Mouse (Mus musculus) cerebellum, adult 2 months (tissue): Measurements from ENCODE around the gene Maml3. TPM values are rescaled to one million over a fixed set of nuclear protein-coding genes. Genes with fewer than 3 reads are reported as not detected.
A peak's percentile ranks its signal among the peaks of the same experiment; 100 is the strongest.

Experiments used
- DNase-seq, 2 experiments: peaks; one replicate each; pipeline ENCODE4 v3.0.0; 2021
- H3K27ac ChIP-seq: fragments of 200-500 bp; 2 replicates; pipeline ENCODE4 v1.5.1; 2012; ENCODE audit warnings: low read length, control low read depth, inconsistent platforms; ENCODE audit not compliant: insufficient read depth
- H3K27me3 ChIP-seq: fragments of 200-500 bp; 2 replicates; pipeline ENCODE4 v1.6.1; 2012; ENCODE audit warnings: inconsistent platforms, mild to moderate bottlenecking, low read length, moderate library complexity; ENCODE audit not compliant: control insufficient read depth, insufficient read depth
- H3K4me1 ChIP-seq: fragments of 200-500 bp; 2 replicates; pipeline ENCODE4 v1.6.1; 2011; ENCODE audit warnings: low read length; ENCODE audit not compliant: control insufficient read depth, insufficient read depth
- H3K4me3 ChIP-seq: fragments of 200-500 bp; replicated peaks from 2 replicates; pipeline ENCODE3; 2011; ENCODE audit warnings: mild to moderate bottlenecking, low read depth, low read length, control low read depth; ENCODE audit not compliant: insufficient read depth
- CTCF ChIP-seq: fragments of 200-500 bp; IDR thresholded peaks from 2 replicates; pipeline ENCODE4 v1.5.1; 2011; ENCODE audit warnings: low read depth, mild to moderate bottlenecking, control low read depth, low read length, moderate library complexity, borderline replicate concordance; ENCODE audit not compliant: insufficient read depth
- POLR2A ChIP-seq: fragments of 200-500 bp; IDR thresholded peaks from 2 replicates; pipeline ENCODE4 v1.6.1; 2011; ENCODE audit warnings: low read length, control low read depth, borderline replicate concordance; ENCODE audit not compliant: insufficient read depth
- WGBS: fragments of 180-500 bp; shearing (Covaris S2); methylation state at CpG from one replicate; pipeline ENCODE4 v1.1.7; 2018; 5-methylcytosine and 5-hydroxymethylcytosine counted together
- polyA plus RNA-seq: library from polyadenylated mRNA; depleted of rRNA; stranded (reverse); fragments of >200 nt; gene quantifications from 2 replicates; pipeline ENCODE4 v1.2.3, GENCODE M21; 2012

The Maml3 gene
- polyA plus RNA-seq, 1 experiment = 6.5 TPM

DNA sequence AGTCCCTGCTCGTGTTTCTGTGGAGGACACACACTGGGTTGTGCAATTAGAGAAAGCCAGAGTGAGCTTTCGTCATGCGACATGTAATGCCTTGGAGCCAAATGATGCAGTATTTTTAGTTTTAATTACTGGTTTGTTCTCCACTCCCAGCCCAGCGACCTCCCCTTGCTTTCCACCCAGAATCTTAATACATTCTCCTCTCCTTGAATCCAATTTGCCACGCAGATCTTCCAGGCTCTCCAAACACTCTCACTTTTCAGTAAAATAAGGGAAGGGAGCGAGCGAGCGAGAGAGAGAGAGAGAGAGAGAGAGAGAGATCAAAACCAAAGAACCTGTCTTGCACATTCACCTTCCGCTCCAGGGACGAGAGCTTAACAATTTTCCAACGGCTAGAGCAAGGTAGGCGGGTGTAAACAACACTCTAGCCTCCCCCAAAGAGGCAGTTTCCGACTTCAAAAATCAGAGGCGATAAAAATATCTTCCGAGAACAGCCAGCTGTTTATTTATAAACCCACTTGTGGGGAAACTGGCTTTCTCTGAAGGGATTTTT is 404.1 kb downstream of the Maml3 start:
- Histone ChIP-seq H3K27me3 (no peaks in the 10 kb centered on the region), H3K27ac (peak overlapping the region; percentile 70), H3K4me3 (peak overlapping the region; percentile 58), H3K4me1 (peaks cover 20% of the 10 kb centered on the region)
- TF ChIP-seq CTCF (no peak), POLR2A (no peak; the same call in 1 of the 2 replicates)
- DNase-seq = peak in 1 of 2 experiments; percentile 41
- 3% methylated on average over 15 of the region's 15 CpGs for WGBS

GRCm38 (mm10) chr3:51700123-51700522 is 404.8 kb downstream of the Maml3 start:
- Histone ChIP-seq H3K27me3 (no peaks in the 10 kb centered on the region), H3K4me3 (no peak overlapping the region), H3K4me1 (peaks cover 20% of the 10 kb centered on the region), H3K27ac (no peak overlapping the region)
- TF ChIP-seq POLR2A = no peak
- no peak for TF ChIP-seq CTCF
- WGBS = 90% methylated on average over 4 of the region's 4 CpGs
- DNase-seq = no peak

DNA sequence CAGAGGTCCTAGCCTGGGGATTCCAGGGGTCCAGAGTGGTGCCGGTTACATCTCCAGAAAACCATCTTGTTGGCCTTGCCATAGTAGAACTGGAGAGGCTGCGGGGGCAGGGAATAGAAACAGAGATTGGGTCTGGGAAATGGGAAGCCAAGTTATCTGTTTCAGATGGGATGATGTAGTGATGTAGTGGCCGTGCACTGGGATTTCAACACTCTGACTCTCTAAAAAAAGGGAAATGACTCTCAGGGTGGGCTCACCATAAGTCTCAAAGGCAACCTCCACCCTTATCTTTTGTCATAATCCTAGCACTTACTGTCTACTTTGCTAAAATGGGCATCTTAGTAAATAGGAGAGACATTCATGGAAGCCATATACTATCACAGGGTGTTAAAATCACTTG is 406.9 kb downstream of the Maml3 start:
- WGBS = 94% methylated on average over 3 of the region's 3 CpGs

GRCm38 (mm10) chr3:51695713-51696112 is 409.2 kb downstream of the Maml3 start:
- 92% methylated on average over 3 of the region's 3 CpGs for WGBS
- H3K27ac ChIP-seq = no peak overlapping the region
- DNase-seq = peak in 1 of 2 experiments; percentile 5
- no peaks in the 10 kb centered on the region for H3K27me3 ChIP-seq
- TF ChIP-seq CTCF (no peak), POLR2A (no peak)
- H3K4me3 ChIP-seq = no peak overlapping the region
- H3K4me1 ChIP-seq = peaks cover 9% of the 10 kb centered on the region; the same call in 1 of the 2 replicates

More for the DNA sequence above, 406.9 kb downstream of the Maml3 start:
- H3K27ac ChIP-seq = no peak overlapping the region
- H3K27me3 ChIP-seq = no peaks in the 10 kb centered on the region
- peaks cover 16% of the 10 kb centered on the region for H3K4me1 ChIP-seq
- DNase-seq = no peak
- TF ChIP-seq POLR2A = no peak
- TF ChIP-seq CTCF = no peak
- H3K4me3 ChIP-seq = no peak overlapping the region

- Histone ChIP-seq H3K4me3 (no peak overlapping the region), H3K27me3 (no peaks in the 10 kb centered on the region), H3K27ac (no peak overlapping the region), H3K4me1 (peaks cover 4% of the 10 kb centered on the region; the same call in 1 of the 2 replicates)
- 92% methylated on average over 14 of the region's 14 CpGs for WGBS
- DNase-seq = no peak
- no peak for TF ChIP-seq CTCF
- TF ChIP-seq POLR2A = no peak
Measured at GRCm38 (mm10) chr3:51694576-51694975, 410.3 kb downstream of the Maml3 start.

DNA sequence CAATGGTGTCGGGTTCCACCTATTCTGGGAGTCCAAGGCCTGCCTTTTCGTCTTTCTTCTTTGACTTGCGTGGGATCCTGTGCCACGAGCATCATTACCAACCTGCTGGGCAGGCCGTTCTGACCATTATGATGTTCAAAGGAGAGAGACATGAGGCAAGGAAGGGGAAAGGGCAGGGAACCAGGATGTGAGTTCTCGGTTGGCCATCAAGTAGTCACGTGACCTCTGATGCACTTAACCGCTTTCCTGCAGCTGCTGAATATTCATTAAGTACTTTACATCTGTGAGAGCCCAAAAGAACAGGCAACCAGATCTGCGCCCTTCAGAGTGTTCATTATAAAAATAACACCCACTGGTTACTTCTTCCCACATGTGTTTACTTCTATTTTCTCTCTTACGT is 411.7 kb downstream of the Maml3 start:
- Histone ChIP-seq H3K27ac (no peak overlapping the region), H3K4me3 (no peak overlapping the region), H3K27me3 (no peaks in the 10 kb centered on the region), H3K4me1 (peaks cover 4% of the 10 kb centered on the region; the same call in 1 of the 2 replicates)
- 90% methylated on average over 10 of the region's 10 CpGs for WGBS
- TF ChIP-seq POLR2A = no peak
- no peak for TF ChIP-seq CTCF
- DNase-seq = no peak

- no peak overlapping the region for H3K27ac ChIP-seq
- H3K27me3 ChIP-seq = no peaks in the 10 kb centered on the region
- peaks cover 4% of the 10 kb centered on the region; the same call in 1 of the 2 replicates for H3K4me1 ChIP-seq
- DNase-seq = no peak
- TF ChIP-seq POLR2A (no peak), CTCF (no peak)
- no peak overlapping the region for H3K4me3 ChIP-seq
- 74% methylated on average over 8 of the region's 8 CpGs for WGBS
Measured at GRCm38 (mm10) chr3:51688725-51689124, 416.2 kb downstream of the Maml3 start.

DNA sequence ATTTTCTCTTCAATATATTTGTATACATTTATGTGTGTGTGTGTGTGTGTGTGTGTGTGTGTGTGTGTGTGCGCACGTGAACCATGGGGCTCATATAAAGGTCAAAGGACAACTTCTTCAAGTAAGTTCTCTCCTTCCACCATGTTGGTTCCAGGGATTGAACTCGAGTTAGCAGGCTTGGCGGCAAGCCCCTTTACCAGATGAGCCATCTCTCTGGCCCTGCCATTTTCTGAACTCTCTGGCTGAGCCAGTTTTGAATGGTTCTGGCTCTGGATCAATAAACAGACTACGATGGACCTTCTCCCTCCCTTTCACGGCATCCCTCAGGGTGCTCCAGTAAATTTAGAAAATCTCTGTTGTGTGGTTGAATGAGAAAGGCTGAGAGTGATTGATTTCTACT is 418.1 kb downstream of the Maml3 start:
- no peak overlapping the region for H3K27ac ChIP-seq
- DNase-seq = no peak
- TF ChIP-seq POLR2A = no peak
- TF ChIP-seq CTCF = no peak
- peaks cover 4% of the 10 kb centered on the region; the same call in 1 of the 2 replicates for H3K4me1 ChIP-seq
- H3K4me3 ChIP-seq = no peak overlapping the region
- 57% methylated on average over 6 of the region's 6 CpGs for WGBS
- H3K27me3 ChIP-seq = no peaks in the 10 kb centered on the region
